Mouse (Mus musculus) NIH3T3 (cell line): ENCODE data around the gene Lsm14a.

Experiments used
- DNase-seq: peaks from one replicate; pipeline ENCODE4 v3.0.0-alpha.2; 2012; ENCODE audit warnings: low read depth

Lsm14a gene

DNA sequence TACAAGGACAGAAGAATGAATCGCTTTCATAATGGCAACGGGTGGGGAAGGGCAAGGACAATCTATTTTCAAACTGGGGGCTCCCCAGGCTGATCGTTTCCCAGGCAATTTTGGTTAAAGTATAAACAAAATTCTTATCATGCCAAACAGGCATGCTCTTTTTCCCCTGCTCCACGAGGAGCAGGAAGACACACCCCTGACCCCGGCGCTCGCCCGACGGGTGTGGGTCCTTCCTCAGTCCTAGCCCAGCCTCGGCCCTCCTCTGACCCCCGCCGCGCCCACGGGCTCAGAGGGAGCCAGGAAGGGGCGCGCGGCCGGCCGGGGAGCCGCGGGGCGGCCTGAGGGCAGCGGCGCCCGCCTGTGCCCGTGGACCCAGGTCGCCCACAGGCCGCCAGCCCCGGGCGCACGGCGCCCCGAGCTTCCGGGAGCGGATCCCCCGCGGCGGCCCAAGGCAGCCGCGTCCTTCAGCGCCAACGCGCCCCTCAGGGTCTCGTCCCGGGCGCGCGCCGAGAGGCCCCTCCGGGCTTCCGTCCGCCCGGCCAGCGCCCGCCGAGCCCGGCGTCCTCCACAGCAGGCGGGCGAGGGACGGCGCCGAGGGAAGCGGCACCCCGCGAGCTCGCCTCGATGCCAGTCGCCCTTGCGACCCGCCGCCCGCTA is 80.2 kb downstream of the Lsm14a start:
- DNase-seq, result peak; percentile 48

DNA sequence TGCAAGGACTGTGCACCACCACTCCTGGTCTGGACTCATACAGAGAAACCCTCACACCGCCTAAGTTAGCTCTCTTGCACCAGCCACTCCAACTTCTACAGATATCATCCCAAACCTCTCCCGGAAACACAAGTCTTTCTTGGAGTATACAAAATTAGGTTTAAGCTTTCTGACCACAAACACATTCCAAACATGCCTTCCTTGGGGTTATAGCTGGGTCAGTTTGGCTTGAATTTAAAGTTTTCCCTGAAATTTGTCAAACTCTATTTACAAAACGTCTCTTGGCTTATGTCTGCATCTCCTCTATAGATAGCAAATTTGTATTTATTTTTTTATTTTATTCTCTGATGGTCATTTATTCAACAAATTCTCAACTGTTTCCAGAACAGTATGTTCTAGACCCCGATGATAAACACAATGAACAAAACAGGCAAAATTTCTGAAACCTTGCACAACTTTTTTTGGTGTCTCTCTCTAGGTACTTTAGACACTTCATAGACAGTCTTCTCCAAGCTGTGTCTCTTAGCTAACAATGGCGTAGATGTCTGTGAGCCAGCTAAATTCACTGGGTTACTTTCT is 83.8 kb downstream of the Lsm14a start:
- peak; percentile 70 for DNase-seq

DNA sequence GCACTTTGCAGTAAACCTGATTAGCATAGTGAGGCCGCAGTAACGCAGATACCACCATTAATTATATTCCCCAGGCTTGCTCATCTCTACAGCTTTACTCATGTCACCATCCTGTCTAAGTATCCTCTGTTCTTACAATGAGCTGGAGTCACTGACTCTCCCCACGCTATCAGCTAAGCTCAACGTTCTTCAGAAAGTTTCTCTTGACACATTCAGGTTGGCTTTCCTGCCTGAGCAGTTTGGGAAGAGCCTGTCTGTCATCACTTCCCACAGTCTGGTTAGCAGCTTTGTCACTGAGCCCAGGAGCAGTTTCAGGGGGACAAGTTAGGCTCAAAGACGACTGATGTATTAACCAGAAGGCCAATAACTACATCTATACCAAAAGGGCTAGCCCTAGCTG is 84.5 kb downstream of the Lsm14a start:
- DNase-seq, result no peak

DNA sequence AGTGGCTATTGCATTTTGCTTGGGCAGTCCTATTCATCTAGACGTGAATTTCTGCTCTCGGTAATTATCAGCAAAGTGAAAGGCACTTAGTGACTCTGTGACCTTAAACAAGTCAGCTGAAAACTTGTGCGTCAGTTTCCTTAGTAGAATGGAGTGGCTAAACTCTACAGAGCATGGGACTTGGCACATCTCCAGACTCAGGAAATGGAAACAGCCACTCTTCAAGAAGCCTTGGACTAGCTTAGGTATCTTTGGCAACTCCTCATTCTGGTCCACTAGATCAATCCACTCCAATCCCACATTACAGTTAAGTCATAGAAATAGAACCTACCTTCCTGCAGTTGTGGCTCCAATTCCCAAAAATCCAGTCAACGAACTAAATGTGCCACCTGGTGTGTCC is 87.7 kb downstream of the Lsm14a start:
- no peak for DNase-seq

DNA sequence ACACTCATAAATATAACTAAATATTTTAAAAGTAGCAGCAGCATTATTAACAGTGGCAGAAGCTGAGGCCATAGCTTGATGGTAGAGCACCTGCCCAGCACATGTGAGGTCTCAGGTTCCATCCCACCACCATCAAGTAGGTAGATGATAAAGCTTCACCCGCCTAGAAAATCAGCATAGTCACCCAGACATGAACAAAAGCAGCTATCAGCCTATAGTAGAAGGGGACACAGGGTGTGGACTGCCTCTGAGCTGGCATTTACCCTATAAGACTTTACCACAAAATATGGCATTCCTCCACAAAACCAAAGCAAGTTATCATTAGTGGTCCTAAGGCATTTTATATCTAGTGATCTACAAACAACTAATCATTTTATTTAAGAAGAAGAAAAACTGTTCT is 90.5 kb downstream of the Lsm14a start:
- DNase-seq, result no peak

DNA sequence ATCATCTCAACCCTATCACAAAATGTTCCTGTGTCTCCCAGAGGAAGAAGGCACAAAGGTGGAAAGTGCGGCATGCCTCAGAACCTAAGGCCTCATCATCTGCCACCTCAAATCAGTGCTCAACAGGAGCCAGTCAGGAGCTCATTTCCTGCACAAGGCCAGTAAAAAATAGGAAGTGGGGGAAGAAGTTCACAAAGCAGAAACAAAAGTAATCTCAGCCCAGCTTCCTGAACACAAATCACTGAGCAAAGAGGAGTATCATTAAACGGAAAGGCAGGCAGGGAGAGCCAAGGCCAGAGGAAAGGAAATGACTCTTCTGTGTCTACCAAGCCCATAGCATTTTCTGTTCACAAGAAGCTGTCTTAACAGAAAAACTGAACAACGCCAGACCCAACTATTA is 91.2 kb downstream of the Lsm14a start:
- DNase-seq, result no peak

DNA sequence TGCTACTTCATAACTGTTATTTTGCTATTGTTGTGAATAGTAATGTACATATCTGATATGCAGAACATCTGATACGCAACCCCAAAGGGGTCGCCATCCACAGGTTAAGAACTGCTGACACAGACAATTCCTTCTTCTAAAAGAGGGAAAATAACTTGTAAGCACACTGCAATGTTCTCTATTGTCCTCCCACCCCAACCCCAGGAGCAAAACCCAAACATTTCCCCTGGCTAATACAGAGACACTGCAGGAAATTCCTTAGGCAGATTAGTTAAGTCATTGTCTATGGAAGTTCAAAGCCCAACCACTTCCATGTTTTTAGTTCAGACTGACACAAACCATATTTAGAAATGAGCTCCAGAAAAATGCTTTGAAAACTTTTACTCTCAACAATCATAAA is 94.3 kb downstream of the Lsm14a start:
- no peak for DNase-seq

DNA sequence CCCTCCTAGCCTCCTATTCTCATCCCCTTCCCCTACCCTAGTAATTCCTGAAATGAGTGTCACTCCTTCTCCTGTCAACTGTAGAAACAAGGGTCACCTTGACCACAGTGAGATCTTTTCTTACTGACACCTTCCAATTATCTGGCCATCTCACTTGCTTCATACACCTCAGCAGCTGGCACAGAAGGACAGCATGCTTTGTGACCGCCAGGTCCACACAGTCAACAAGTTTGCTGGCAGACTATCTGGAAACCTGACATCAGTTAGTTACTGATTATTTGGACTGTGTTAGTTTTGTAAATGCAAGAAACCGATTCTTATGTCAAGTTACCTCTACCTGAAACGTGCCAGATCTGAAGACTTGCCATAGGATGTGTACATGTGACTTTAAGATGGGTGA is 97.0 kb downstream of the Lsm14a start:
- DNase-seq, result no peak
